Comparison of ENCODE assay signal across 8 mouse cellular contexts in the genomic region with DNA sequence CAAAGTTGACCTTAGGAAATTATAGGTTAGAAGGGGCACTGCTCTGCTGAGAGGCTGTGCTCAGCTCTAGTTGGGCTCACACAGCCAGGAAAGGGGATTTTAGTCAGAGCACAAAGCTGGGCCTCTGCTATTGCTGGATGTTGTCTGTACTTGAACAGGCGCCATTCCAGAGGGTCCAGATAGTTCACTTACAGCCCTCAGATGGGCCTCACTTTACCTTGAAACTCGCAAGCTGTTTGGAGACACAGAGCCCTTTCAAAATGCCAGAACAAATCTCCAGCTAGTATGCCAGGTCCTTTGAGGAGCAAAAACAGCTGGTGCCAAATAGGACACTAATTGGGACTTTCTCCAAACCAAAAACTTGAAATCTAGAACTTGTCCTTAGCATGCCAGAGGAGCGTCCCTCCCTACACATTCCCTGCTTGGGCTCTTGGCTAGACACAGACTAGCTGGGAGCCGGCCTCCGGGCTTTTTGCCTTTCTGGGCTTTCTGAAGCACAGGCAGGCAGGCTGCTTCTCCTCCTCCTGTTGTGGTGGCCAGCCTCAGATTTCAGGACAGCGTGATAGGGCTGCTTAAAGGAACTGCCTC.
DNase-seq lines count a peak whose midpoint lies in the region; ATAC-seq and TF ChIP-seq lines count a peak whose summit lies in the region.

No protein-coding gene starts in this region.

- DNase-seq in kidney, adult 9 months = no peak
- DNase-seq in heart, adult 2 months = peak; percentile 68 to 73
- DNase-seq in left cerebral cortex, adult 2 months (ENCODE audit: extremely low spot score in 1 of 2, low spot score in 2 of 2) = no peak
- peak; percentile 38 to 56 for DNase-seq in right cerebral cortex, postnatal 36 days (ENCODE audit: low spot score in 2 of 2)
- no peak for DNase-seq in spleen, postnatal 4 days (ENCODE audit: low spot score in 2 of 2)
- no peak for DNase-seq in urinary bladder, postnatal 10 days (ENCODE audit: low spot score)

- TF ChIP-seq EP300 in heart, adult 2 months (IDR thresholded peaks at IDR 0.05; ENCODE audit: insufficient read depth, low read depth, low read length) = no peak

- no peaks in the 10 kb centered on the region for H3K9me3 ChIP-seq in kidney, embryonic 15.5 days (replicated peaks)

- TF ChIP-seq CTCF in bone marrow macrophage, adult 2 months (IDR thresholded peaks at IDR 0.05; ENCODE audit: low read depth, low read length) = no peak
- no peak for TF ChIP-seq CTCF in heart, adult 2 months (IDR thresholded peaks at IDR 0.05)
- TF ChIP-seq CTCF in left cerebral cortex, adult 2 months (IDR thresholded peaks at IDR 0.05) = no peak

- no peak for ATAC-seq in kidney, embryonic 15.5 days (replicated peaks; ENCODE audit: low FRiP score)

- H3K27ac ChIP-seq in kidney, embryonic 15.5 days = peak overlapping the region; percentile 83
- peak overlapping the region; percentile 26 for H3K27ac ChIP-seq in bone marrow macrophage, adult 2 months (ENCODE audit: insufficient read depth, low read depth, low read length)
- peak overlapping the region; percentile 63 for H3K27ac ChIP-seq in heart, adult 2 months
- H3K27ac ChIP-seq in left cerebral cortex, adult 2 months = peak overlapping the region; percentile 78

- peaks cover 44% of the 10 kb centered on the region for H3K4me1 ChIP-seq in kidney, embryonic 15.5 days
- H3K4me1 ChIP-seq in bone marrow macrophage, adult 2 months (ENCODE audit: control insufficient read depth, insufficient read depth, low read length) = peaks cover 52% of the 10 kb centered on the region
- H3K4me1 ChIP-seq in heart, adult 2 months (ENCODE audit: control insufficient read depth, insufficient read depth, low read length) = peaks cover 15% of the 10 kb centered on the region

- H3K9ac ChIP-seq in kidney, embryonic 15.5 days = no peak overlapping the region
- no peak overlapping the region for H3K9ac ChIP-seq in heart, adult 2 months (ENCODE audit: low read depth, low read length)

- intact Hi-C loops in heart, adult 2 months (cut with DNase I) = no loop called here
- intact Hi-C loops in left cerebral cortex, adult 2 months (cut with DNase I) = no loop called here

- no peaks in the 10 kb centered on the region for H3K27me3 ChIP-seq in kidney, embryonic 15.5 days
- no peaks in the 10 kb centered on the region for H3K27me3 ChIP-seq in heart, adult 2 months (ENCODE audit: control insufficient read depth, insufficient read depth, low read length)

- WGBS in kidney, embryonic 15.5 days = 51% methylated on average over 6 of the region's 6 CpGs
- 59% methylated on average over 6 of the region's 6 CpGs for WGBS in heart, adult 2 months

- no peaks in the 10 kb centered on the region for H3K79me2 ChIP-seq in heart, adult 2 months (replicated peaks; ENCODE audit: control insufficient read depth, insufficient read depth, low read length)

- peaks cover 47% of the 10 kb centered on the region for H3K36me3 ChIP-seq in kidney, embryonic 15.5 days
- no peaks in the 10 kb centered on the region; the same call in 1 of the 2 replicates for H3K36me3 ChIP-seq in heart, adult 2 months (ENCODE audit: control insufficient read depth, insufficient read depth, low read length)

- no peak overlapping the region for H3K4me2 ChIP-seq in kidney, embryonic 15.5 days

- no peak overlapping the region for H3K4me3 ChIP-seq in kidney, embryonic 15.5 days (replicated peaks)
- no peak overlapping the region for H3K4me3 ChIP-seq in bone marrow macrophage, adult 2 months (ENCODE audit: insufficient read depth, low read length)
- H3K4me3 ChIP-seq in heart, adult 2 months = no peak overlapping the region
- H3K4me3 ChIP-seq in left cerebral cortex, adult 2 months = no peak overlapping the region

- no peak for TF ChIP-seq POLR2A in bone marrow macrophage, adult 2 months (IDR thresholded peaks at IDR 0.05; ENCODE audit: borderline replicate concordance, low read depth, low read length)
- TF ChIP-seq POLR2A in heart, adult 2 months (IDR thresholded peaks at IDR 0.05; ENCODE audit: insufficient read depth, low read depth, low read length) = no peak

Comparison
In these comparisons a context has a peak if more than half of its experiments do, and no peak if none do; other contexts are left out.
1. H3K27ac ChIP-seq: peak in every context shown above with its lines; median percentile 83 in kidney, embryonic 15.5 days; 78 in left cerebral cortex, adult 2 months; 63 in heart, adult 2 months; 26 in bone marrow macrophage, adult 2 months.
2. DNase-seq: peak in heart, adult 2 months (2 of 2) and right cerebral cortex, postnatal 36 days (2 of 2); none in kidney, adult 9 months (single experiment), left cerebral cortex, adult 2 months (0 of 2), spleen, postnatal 4 days (0 of 2) and urinary bladder, postnatal 10 days (single experiment).